In the genomic region with DNA sequence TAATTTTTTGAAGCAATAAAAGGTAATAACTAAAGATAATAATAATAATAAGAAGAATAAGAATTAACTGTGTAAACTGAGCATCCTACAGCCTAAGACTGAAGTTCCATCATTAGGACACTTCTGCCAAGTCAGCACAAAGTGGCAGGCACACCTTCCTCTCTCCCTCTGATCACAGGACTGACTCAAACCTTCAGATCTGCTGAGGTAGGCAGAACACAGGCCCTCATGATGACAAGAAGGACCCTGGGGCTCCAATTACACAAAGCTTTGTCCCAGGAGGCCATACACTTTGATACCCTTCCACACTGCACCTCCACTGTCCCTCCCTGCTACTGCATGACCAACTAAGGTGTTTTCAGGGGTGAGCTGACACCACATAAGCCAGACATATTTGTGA, we compare ENCODE assay signal across 30 mouse cellular contexts. TPM values are rescaled to one million over a fixed set of nuclear protein-coding genes. Genes with fewer than 3 reads are reported as not detected.
A peak's percentile ranks its signal among the peaks of the same experiment; 100 is the strongest.
DNase-seq lines count a peak whose midpoint lies in the region; ATAC-seq and TF ChIP-seq lines count a peak whose summit lies in the region.
"Had no signal": no experiment of that assay in that cellular context is flagged by ENCODE, and none has a peak within 500 bp of the region (broad histone marks: within the 10 kb centered on the region; RNA-seq: fewer than 3 reads in every experiment).

No protein-coding gene starts in this region.

- no peak for TF ChIP-seq RAD21 in CH12.LX (IDR thresholded peaks at IDR 0.05; ENCODE audit: low read depth, low read length)
- no peak for TF ChIP-seq RAD21 in MEL (IDR thresholded peaks at IDR 0.05; ENCODE audit: low read depth, low read length)

- H3K4me2 ChIP-seq in forebrain, postnatal 0 days (ENCODE audit: low read depth): 0 out of 2 replicates have a peak overlapping the region, but pooled peaks have one; percentile 73
- no peak overlapping the region for H3K4me2 ChIP-seq in CH12.LX (ENCODE audit: insufficient read depth, low read depth, poor library complexity, severe bottlenecking)

- H3K4me3 ChIP-seq in forebrain, postnatal 0 days (ENCODE audit: low read depth, low read length): no peak overlapping the region
- H3K4me3 ChIP-seq in forebrain, embryonic 10.5 days: no peak overlapping the region
- H3K4me3 ChIP-seq in layer of hippocampus, adult 2 months: peak overlapping the region; percentile 97; the same call in 1 of the 2 replicates
- H3K4me3 ChIP-seq in CH12.LX (replicated peaks in 1 of 3; ENCODE audit: low read depth in 2 of 3, low read length in 2 of 3, poor library complexity in 1 of 3) (no peak overlapping the region), MEL (ENCODE audit: control insufficient read depth in 1 of 2, insufficient read depth in 1 of 2, low read depth in 2 of 2, low read length in 2 of 2) (no peak overlapping the region)

- intact Hi-C loops in left cerebral cortex, postnatal 4 days (cut with DNase I): no loop called here

- no peak for TF ChIP-seq CTCF in forebrain, postnatal 0 days (IDR thresholded peaks at IDR 0.05; ENCODE audit: low read depth)
- TF ChIP-seq CTCF in layer of hippocampus, adult 2 months (conservative IDR thresholded peaks at IDR 0.05): no peak
- TF ChIP-seq CTCF in CH12.LX (conservative IDR thresholded peaks at IDR 0.05 in 1 of 2, IDR thresholded peaks at IDR 0.05 in 1 of 2; ENCODE audit: low read depth in 2 of 2, low read length in 2 of 2): no peak
- no peak for TF ChIP-seq CTCF in MEL (IDR thresholded peaks at IDR 0.05 in 2 of 3, conservative IDR thresholded peaks at IDR 0.05 in 1 of 3; ENCODE audit: control insufficient read depth in 1 of 3, insufficient read depth in 1 of 3, low read depth in 2 of 3, low read length in 3 of 3, poor library complexity in 1 of 3, severe bottlenecking in 1 of 3)

- H3K79me2 ChIP-seq in CH12.LX (replicated peaks; ENCODE audit: control insufficient read depth, extremely low read depth, insufficient read depth, poor library complexity, severe bottlenecking) (no peaks in the 10 kb centered on the region), MEL (ENCODE audit: control insufficient read depth, insufficient read depth, low read length, poor library complexity) (peaks cover 7% of the 10 kb centered on the region; the same call in 1 of the 2 replicates)

- peaks cover 32% of the 10 kb centered on the region for H3K36me3 ChIP-seq in forebrain, postnatal 0 days (ENCODE audit: insufficient read depth)
- peaks cover 37% of the 10 kb centered on the region for H3K36me3 ChIP-seq in forebrain, embryonic 10.5 days (replicated peaks)
- peaks cover 16 to 46% of the 10 kb centered on the region in 2 experiments for H3K36me3 ChIP-seq in CH12.LX (replicated peaks in 1 of 2; ENCODE audit: control insufficient read depth in 1 of 2, insufficient read depth in 1 of 2, low read length in 1 of 2)
- peaks cover 0 to 5% of the 10 kb centered on the region in 2 experiments; a peak in 1 of 4 replicates for H3K36me3 ChIP-seq in MEL (ENCODE audit: control insufficient read depth in 1 of 2, insufficient read depth in 2 of 2, low read length in 2 of 2)

- H3K27ac ChIP-seq in forebrain, postnatal 0 days (ENCODE audit: low read depth, low read length): no peak overlapping the region
- H3K27ac ChIP-seq in forebrain, embryonic 10.5 days: no peak overlapping the region
- no peak overlapping the region for H3K27ac ChIP-seq in layer of hippocampus, adult 2 months
- no peak overlapping the region for H3K27ac ChIP-seq in CH12.LX (ENCODE audit: insufficient read depth, low read depth)
- no peak overlapping the region for H3K27ac ChIP-seq in MEL (ENCODE audit: control insufficient read depth, low read depth, low read length)
- H3K27ac ChIP-seq: embryonic facial prominence, embryonic 13.5 days; kidney, embryonic 15.5 days; liver, embryonic 14.5 days; macrophage had no signal

- H3K4me1 ChIP-seq in forebrain, postnatal 0 days (ENCODE audit: insufficient read depth): peaks cover 9% of the 10 kb centered on the region
- peaks cover 11% of the 10 kb centered on the region for H3K4me1 ChIP-seq in forebrain, embryonic 10.5 days
- H3K4me1 ChIP-seq in CH12.LX (ENCODE audit: control insufficient read depth in 1 of 2, insufficient read depth in 2 of 2) (peaks cover 2 to 16% of the 10 kb centered on the region in 2 experiments; a peak in 3 of 4 replicates), MEL (ENCODE audit: control insufficient read depth in 1 of 2, insufficient read depth in 2 of 2, low read length in 2 of 2) (peaks cover 0 to 4% of the 10 kb centered on the region in 2 experiments; a peak in 3 of 4 replicates)

- no peaks in the 10 kb centered on the region for H3K9me3 ChIP-seq in forebrain, postnatal 0 days (ENCODE audit: low read length)
- H3K9me3 ChIP-seq in forebrain, embryonic 10.5 days: no peaks in the 10 kb centered on the region
- H3K9me3 ChIP-seq in CH12.LX (replicated peaks; ENCODE audit: low read length) (no peaks in the 10 kb centered on the region), MEL (replicated peaks; ENCODE audit: insufficient read depth, low read length) (no peaks in the 10 kb centered on the region)
- H3K9me3 ChIP-seq: embryonic facial prominence, embryonic 13.5 days; kidney, embryonic 15.5 days had no signal

- no peaks in the 10 kb centered on the region for H3K27me3 ChIP-seq in forebrain, postnatal 0 days (ENCODE audit: insufficient read depth, low read length)
- no peaks in the 10 kb centered on the region for H3K27me3 ChIP-seq in forebrain, embryonic 10.5 days (ENCODE audit: poor library complexity, severe bottlenecking)
- H3K27me3 ChIP-seq in CH12.LX (replicated peaks): no peaks in the 10 kb centered on the region
- no peaks in the 10 kb centered on the region for H3K27me3 ChIP-seq in MEL (ENCODE audit: control insufficient read depth in 1 of 2, insufficient read depth in 2 of 2, low read length in 2 of 2)
- H3K27me3 ChIP-seq: embryonic facial prominence, embryonic 13.5 days; kidney, embryonic 15.5 days had no signal

- dilution Hi-C loops in CH12.LX (cut with MboI; ENCODE audit: extremely low pct_ligation_motif_present, extremely low pct_unique_long_range_greater_than_20kb, low sequenced_read_pairs): no loop called here

- TF ChIP-seq POLR2A in CH12.LX (IDR thresholded peaks at IDR 0.05; ENCODE audit: low read depth, low read length) (no peak), MEL (IDR thresholded peaks at IDR 0.05; ENCODE audit: control insufficient read depth in 1 of 2, insufficient read depth in 1 of 2, low read depth in 1 of 2, low read length in 2 of 2, poor library complexity in 1 of 2) (no peak)

- DNase-seq in forebrain, postnatal 0 days: no peak
- DNase-seq in forebrain, embryonic 10.5 days (ENCODE audit: extremely low spot score, low spot score): no peak
- DNase-seq in layer of hippocampus, adult 2 months (ENCODE audit: low spot score in 2 of 2): no peak
- no peak for DNase-seq in layer of hippocampus, adult 9-11 months
- DNase-seq in CH12.LX (ENCODE audit: extremely low read depth) (no peak), MEL (ENCODE audit: low read depth, low spot score) (no peak)
- DNase-seq in ovary, postnatal 10 days (ENCODE audit: low spot score): no peak
- no peak for DNase-seq in left cerebral cortex, postnatal 4 days
- DNase-seq: adrenal gland, adult 8-10 months; cerebellum, adult 8-10 months; cerebellum, postnatal 25 days; embryo, embryonic 11 days; gastrocnemius, postnatal 25 days; heart, adult 18-20 months; heart, postnatal 4 days; kidney, adult 11 months; kidney, postnatal 36 days; layer of hippocampus, postnatal 36 days; liver; lung, adult 2 months; lung, postnatal 10 days; retina, postnatal 1 day; right cerebral cortex, postnatal 14 days had no signal

- in situ Hi-C loops in CH12.LX (cut with MboI; ENCODE audit: low pct_ligation_motif_present, low pct_unique_long_range_greater_than_20kb, low sequenced_read_pairs): no loop called here

- ATAC-seq in forebrain, postnatal 0 days: no peak
- ATAC-seq: CD4-positive, CD25-positive, alpha-beta regulatory T cell, adult 4 months; forebrain, embryonic 14.5 days; inflammation-experienced regulatory T-cells, adult 6 months had no signal

- no peak overlapping the region for H3K9ac ChIP-seq in forebrain, postnatal 0 days
- no peak overlapping the region for H3K9ac ChIP-seq in CH12.LX (ENCODE audit: insufficient read depth, low read depth)
- H3K9ac ChIP-seq in MEL (ENCODE audit: control insufficient read depth, low read depth, low read length, poor library complexity, severe bottlenecking): no peak overlapping the region

- TF ChIP-seq EP300 in CH12.LX (IDR thresholded peaks at IDR 0.05; ENCODE audit: low read length) (no peak), MEL (IDR thresholded peaks at IDR 0.05; ENCODE audit: low read depth in 1 of 2, low read length in 2 of 2) (no peak)

TF ChIP-seq in CH12.LX, 34 proteins besides CTCF, POLR2A, EP300 and RAD21:
- TF ChIP-seq MAFK (IDR thresholded peaks at IDR 0.05; ENCODE audit: insufficient replicate concordance, low read length): peak; percentile 76; the same call in 1 of the 2 replicates
- TF ChIP-seq MAX (IDR thresholded peaks at IDR 0.05; ENCODE audit: low read length): no peak

TF ChIP-seq in MEL, 35 proteins besides CTCF, POLR2A, EP300 and RAD21:
- TF ChIP-seq MAFK (IDR thresholded peaks at IDR 0.05; ENCODE audit: borderline replicate concordance, low read depth, low read length) (0 out of 2 replicates have a peak, but pooled peaks have one; percentile 36), ZMIZ1 (IDR thresholded peaks at IDR 0.05; ENCODE audit: low read depth, low read length) (no peak)

RNA-seq across cellular contexts. Expression of a gene that starts 1.5 kb away (rescaled TPM):
- 154 and 160 TPM in 2 replicates for total RNA-seq in forebrain, postnatal 0 days (2014; rRNA removed)
- 219 and 228 TPM in 2 replicates for polyA plus RNA-seq in forebrain, postnatal 0 days (2015; fragmentation: Nextera tagmentation; extraction: Ambion mirVana)
- 66.0 and 67.0 TPM in 2 replicates for polyA plus RNA-seq in forebrain, embryonic 10.5 days (2016; fragmentation: Nextera tagmentation; extraction: Ambion mirVana)
- 100 to 1,000 TPM; 196 to 205 TPM for total RNA-seq in layer of hippocampus, adult 2 months (2021)
- total RNA-seq in CH12.LX (2012; rRNA removed) (39.7 and 52.8 TPM in 2 replicates), CH12.LX (2014; rRNA removed) (55.4 and 58.5 TPM in 2 replicates), MEL (2012; rRNA removed) (29.3 and 32.2 TPM in 2 replicates)
- polyA plus RNA-seq in CH12.LX (2012; ENCODE audit: insufficient read length, low read depth) (35.8 and 38.9 TPM in 2 replicates), MEL (2012; ENCODE audit: insufficient read depth in 1 of 2, insufficient read length in 2 of 2, low read depth in 1 of 2, low replicate concordance in 2 of 2, missing spikeins in 1 of 2) (10 to 100 TPM in 1 of 2 experiments, not detected in 1; 50.3 TPM)
- total RNA-seq in left cerebral cortex, postnatal 4 days (2021): 100 to 1,000 TPM; 131 to 133 TPM
